Mouse (Mus musculus): ENCODE measurements around the gene Prps1l1.

Gene Prps1l1

DNA sequence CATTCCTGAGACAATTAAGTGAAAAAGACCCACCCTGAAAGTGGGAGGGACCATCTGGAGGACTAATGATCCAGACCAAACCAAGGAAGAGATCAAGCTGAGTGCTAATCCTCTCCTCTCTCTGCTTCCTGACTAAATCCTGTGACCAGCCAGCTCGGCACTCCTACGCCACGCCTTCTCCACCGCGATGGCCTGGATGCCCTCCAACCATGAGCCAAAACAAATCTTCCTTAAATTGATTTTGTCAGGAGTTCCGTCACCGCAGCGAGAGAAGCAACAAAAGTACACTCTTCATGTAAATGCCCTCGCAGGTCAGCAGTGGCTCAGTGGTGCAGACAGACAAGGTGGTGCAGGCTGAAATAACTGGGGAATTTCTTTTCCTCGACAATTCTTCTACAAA lies 37.5 kb downstream of the Prps1l1 start:
- DNase-seq (ENCODE audit: low read depth, low spot score) = no peak

DNA sequence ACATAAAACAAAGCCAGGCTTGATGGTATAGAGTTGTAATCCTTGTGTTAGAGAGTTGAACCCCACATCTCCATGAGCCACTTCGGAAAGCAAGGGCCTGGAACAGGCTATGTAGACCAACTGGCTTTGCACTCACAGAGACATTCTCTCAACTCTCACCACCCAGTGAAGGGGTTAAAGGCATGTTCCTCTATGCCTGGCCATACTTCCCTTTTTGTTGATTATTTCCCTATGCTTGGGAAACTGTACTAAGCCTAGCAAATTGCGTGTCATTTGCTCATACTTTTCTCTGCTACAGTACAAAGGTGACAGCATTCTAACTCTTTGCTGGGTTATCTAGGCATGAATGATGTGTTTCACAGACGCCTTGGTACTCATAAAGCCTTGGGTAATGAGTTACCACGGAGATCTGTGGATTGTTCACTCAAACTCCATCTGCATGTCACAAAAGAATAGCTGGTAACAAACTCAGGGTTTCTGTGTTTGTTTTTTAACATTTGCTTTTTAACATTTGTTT lies 41.4 kb downstream of the Prps1l1 start:
- DNase-seq (ENCODE audit: low read depth, low spot score) = no peak

DNA sequence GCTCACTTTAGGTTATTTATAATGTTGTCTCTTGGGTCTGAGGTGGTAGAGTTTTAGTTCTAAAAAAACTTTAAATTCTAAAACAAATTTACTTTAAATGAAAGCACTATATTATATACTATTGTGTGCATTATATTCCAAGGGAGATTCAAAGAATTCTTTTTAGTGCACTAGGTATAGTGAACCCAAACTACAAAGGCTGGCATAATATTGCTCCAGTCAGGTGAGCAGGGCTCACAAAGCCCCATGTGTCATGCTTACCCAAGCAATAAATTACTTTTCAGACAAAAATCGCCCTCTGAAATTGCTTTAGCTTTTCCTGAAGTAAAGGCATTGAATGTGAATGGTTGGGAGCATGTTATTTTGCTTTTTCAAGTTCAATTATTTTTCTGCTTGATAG lies 43.0 kb downstream of the Prps1l1 start:
- no peak for DNase-seq (ENCODE audit: low read depth, low spot score)
